Mouse (Mus musculus): ENCODE results near the gene Pgm1.

Gene Pgm1

DNA sequence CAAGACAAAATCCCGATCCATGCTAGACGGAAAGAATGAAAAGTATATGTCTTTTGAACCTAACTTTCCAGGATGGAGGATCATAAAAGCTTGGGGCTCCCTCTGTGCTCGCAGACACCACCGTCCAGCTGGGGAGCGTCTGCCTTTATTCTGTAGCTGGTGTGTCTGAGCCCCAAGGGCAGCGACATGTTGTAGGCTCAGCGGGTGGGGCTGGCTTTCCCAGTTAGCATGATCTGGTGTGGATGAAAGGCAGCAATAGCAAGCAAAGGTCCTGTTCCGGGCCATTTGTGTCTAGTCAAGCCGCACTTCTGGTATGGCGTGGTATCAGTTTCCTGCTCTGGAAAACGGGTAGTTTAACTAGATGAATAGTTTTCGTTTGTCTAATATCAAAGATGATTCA is 56.4 kb downstream of the Pgm1 start:
- POLR2A ChIA-PET: no interaction called here

DNA sequence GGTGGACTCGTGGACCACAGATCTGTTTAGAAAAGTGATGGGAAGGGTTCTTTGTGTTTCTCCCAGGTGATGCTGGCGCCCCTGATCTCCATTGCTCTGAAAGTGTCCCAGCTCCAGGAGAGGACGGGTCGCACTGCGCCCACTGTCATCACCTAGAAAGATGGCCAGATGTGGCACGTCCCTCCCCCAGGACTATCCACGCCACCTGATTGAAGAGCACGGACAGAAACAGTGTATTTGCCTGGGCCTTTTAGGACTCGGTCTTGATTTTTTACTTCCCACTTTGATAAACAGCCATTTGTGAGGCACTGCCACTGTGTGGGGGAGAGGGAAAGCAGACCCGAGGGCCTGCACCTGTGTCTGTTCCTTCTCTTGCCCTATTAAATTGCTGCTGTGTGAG is 57.4 kb downstream of the Pgm1 start:
- POLR2A ChIA-PET: no interaction called here

More for the DNA sequence above, 56.4 kb downstream of the Pgm1 start:
- CTCF ChIA-PET: no interaction called here

DNA sequence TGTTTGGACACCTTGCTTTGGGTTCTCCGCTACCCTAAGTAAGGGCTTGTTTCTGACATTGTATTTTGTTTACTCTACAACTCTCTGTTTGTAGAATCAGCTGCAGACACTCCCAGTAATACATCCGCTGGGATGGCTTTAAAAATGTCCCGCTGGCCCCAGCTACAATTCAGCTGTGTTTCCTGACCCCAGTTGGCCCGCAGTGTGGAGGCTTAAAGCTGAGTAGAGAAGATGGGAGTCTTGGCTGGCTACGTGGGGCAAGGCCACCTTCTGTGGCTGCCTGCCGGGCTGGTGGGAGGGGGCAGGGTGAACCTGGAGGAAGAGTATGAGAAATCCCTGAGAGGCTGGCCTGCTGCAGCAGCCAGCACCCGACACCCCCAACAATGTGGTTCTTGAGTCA is 59.6 kb downstream of the Pgm1 start:
- POLR2A ChIA-PET: no interaction called here
- CTCF ChIA-PET: no interaction called here

More for the DNA sequence above, 57.4 kb downstream of the Pgm1 start:
- CTCF ChIA-PET: no interaction called here

DNA sequence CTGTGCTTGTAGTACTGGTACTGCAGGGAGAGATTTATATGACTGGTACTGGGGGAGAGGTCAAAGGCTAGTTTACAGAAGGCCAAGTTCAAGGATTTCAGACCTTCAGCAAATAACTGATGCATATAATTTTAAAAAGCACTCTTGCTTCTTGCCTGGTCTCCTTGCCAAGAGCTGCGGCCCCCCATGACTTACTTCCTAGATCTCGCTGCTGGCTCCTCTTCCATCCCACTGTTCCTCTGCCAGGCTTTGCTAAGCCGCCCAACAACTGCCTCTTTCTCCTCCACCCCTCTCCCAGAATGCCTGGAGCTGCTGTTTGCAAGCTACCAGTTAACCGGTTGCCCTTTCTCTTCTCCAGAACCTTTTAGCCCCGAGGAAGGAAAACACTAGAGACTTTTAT is 71.8 kb downstream of the Pgm1 start:
- CTCF ChIA-PET: interaction anchor here in 1 of 4 experiments (0.8 kb wide), 1 partner anchor 480 kb away, joined by 4 read pairs; no protein-coding TSS in a partner anchor
- POLR2A ChIA-PET: no interaction called here

DNA sequence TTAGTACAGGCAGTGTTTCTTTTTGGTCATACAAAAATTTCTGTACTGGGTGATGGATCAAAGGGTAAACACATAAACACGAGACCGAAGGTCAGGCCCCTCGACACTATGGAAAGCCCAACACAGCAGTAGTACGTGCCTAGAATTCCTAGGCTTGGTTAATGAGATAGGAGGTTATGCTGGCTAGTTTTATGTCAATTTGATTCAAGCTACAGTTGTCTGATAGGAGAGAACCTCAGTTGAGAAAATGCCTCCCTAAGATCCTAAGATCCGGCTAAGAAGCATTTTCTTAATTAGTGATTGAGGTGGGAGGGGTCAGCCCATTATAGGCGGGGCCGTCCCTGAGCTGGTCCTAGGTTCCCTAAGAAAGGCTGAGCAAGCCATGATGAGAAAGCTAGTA is 72.6 kb downstream of the Pgm1 start:
- ChIA-PET CTCF (interaction anchor here in 1 of 4 experiments (0.6 kb wide), 1 partner anchor 34 kb away, joined by 6 read pairs; no protein-coding TSS in a partner anchor), POLR2A (no interaction called here)

DNA sequence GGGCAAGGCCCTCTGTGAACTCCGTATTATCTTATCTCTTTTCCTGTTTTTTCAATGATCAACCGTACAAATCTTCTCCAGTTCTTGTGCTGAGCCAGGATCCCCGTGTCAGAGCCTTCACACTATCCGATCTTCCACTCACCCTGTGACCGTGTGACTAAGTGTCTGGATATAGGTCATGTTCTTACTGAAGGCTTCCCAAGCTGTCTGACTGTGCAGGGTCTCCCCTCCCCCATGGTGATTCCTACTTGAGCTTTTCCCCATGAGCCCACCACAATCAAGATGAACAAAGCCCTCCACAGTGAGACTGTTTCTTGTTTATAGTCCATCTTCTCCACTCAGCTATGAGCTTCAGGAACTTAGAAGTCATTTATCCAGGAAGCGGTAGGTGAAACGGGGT is 78.5 kb downstream of the Pgm1 start:
- POLR2A ChIA-PET: no interaction called here
- CTCF ChIA-PET: interaction anchor here in 2 of 4 experiments (0.7 to 1.4 kb wide), 5 partner anchors 21 to 721 kb away, joined by 3 to 7 read pairs (median 4); partner anchors contain the start of genes Itgb3bp (in 1 of the 2) and Pgm1 (in 1 of the 2)

DNA sequence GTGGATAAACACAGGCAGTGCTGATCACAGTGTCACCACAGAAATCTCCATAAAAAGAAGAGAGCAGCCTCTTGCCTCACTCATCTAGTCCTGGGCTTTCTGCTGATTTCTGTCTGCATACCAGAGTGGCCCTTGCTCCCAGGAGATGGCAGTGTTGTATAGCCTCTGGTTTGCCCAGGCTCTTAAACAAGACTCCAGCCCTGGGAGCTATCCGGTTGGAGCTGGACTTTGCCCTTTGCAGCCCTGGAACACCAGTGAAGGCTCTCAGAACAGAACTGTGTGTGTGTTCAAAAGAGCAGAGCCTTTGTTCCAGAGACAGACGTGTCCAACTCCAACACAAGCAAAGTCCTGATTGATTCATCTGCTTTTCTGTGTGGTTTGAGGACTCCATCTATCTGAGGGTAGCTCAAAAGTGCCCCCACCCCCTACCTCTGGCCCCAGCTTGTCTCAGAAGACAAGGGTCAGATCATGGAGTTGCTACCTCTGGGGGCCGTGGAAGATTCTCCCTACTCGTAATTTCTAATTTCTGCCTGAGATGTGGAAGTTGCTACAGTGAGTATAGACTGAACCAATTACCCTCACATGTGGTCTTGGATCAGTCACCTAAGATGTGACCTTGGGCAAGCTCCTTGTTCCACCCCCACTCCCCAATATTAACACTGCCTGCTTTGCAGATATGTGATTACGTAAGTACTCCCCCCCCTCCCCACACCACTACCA is 79.3 kb downstream of the Pgm1 start:
- ChIA-PET CTCF (interaction anchor here in 3 of 4 experiments (0.6 to 1.4 kb wide), 11 partner anchors 20 to 779 kb away, joined by 3 to 7 read pairs (median 3); no protein-coding TSS in a partner anchor), POLR2A (no interaction called here)

DNA sequence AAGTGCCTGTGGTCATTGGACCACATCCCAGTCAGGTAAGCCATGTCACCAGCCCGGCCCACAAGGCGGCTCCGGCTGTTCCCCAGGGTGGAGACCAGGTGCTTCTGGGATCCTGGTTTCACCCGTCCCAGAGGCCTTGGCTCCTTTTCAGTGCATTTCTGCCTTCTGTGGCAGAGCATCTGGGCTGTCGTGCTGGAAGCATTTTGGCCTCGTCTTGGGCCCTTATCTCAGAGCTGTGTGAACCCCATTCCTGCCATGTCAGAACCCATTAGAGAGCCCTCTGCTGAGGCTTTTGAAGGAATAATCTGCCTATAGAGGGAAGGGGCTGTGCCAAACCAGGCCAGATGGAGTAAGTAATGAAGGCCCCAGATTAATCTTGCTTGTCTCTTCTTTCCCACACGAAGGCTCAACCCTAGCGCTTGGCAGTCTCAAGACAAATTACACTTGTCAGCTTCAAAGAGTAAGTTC is 80.0 kb downstream of the Pgm1 start:
- ChIA-PET CTCF (interaction anchor here in 1 of 4 experiments (1.4 kb wide), 1 partner anchor 20 kb away, joined by 7 read pairs; no protein-coding TSS in a partner anchor), POLR2A (interaction anchor here in 1 of 4 experiments (0.6 kb wide), 1 partner anchor 25 kb away, joined by 3 read pairs; no protein-coding TSS in a partner anchor)

DNA sequence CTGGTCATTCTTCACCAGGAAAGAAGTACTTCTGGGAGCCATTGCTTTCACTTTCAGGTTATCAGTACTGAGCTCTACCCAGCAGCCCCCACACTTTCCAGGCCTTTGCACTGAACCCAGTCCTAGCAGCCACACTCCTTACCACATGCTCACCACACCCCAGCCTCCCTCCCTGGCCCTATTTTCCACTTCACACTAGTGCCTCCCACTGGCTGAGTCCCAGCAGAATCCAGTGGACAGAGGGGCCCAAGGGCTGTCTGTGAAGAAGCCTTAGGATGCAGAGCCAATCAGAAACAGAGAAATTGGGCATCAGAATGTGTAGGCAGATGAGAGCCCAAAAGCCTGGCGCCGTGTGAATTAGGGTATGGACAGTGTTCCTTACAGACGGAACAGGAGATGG is 81.7 kb downstream of the Pgm1 start:
- POLR2A ChIA-PET: no interaction called here
- CTCF ChIA-PET: no interaction called here

DNA sequence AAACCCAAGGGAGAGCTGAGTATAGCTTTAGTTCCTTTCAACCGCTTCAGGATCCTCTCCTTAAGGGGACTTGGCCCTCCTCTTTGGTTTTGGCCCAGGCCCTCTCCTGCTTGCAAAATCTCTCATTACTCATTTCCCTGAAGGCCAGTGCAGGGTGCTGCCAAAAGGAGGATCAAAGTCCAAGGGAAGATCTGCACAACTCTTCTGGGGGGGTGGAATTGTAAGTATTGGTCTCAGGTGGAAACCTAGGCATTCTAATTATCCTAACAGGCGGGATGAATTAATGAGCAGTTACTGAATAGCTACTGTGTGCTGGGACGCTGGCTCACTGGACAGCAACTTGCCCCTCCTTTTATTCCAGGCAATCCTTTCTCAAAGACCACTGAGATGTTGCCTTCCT is 82.3 kb downstream of the Pgm1 start:
- POLR2A ChIA-PET: no interaction called here
- CTCF ChIA-PET: no interaction called here

DNA sequence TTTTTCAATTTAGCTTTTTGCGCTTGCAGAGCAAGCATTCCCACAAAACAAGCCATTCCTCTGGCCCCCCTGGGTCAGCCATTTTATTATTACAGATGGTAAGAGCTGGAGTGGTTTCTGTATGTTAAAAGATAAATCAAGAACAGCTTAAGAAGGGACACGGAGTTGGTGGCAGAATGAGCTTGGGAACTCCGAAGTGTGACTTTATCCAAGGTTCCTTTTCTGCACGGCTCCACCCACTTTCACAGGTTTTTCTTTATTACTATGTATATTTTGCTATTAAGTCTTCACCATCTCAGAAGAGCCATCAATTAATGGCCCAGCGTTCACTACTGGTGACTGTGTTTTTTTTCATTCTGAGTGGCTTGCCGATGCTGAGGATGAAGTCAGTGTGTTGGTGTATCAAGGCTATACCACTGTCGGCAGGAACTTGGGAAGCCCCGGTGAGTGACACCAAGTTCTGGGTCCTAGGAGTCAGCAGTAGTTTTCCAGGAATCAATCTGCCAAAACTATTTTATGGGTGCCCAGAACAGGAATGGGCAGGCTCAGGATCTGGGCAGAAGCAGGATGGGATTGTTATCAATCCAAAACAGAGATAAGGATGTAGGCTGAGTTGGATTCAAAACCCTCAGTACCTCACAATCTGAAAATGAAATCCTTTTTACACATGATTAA is 83.3 kb downstream of the Pgm1 start:
- POLR2A ChIA-PET: no interaction called here
- CTCF ChIA-PET: no interaction called here

DNA sequence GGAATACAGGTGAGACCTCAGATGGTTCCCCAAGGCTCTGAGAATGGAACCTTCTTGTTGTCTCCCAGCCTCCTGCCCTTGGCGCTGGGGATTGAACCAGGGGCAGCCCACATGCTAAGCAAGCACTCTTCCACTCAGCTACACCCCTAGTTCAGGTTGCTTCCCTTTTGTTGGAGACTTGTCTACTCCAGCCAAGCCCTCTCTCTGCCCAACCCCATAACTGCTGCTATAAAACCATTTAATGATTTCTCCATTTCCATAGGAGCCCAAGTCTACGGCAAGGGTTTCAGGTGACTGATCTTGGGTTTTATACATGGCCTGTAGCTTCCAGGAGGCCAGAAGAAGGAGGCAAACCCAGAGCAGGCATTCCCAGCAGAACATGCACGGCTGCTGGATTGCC is 98.6 kb downstream of the Pgm1 start:
- POLR2A ChIA-PET: no interaction called here
- CTCF ChIA-PET: interaction anchor here in 3 of 4 experiments (0.6 to 1.0 kb wide), 4 partner anchors 17 to 800 kb away, joined by 3 to 5 read pairs (median 4); no protein-coding TSS in a partner anchor

DNA sequence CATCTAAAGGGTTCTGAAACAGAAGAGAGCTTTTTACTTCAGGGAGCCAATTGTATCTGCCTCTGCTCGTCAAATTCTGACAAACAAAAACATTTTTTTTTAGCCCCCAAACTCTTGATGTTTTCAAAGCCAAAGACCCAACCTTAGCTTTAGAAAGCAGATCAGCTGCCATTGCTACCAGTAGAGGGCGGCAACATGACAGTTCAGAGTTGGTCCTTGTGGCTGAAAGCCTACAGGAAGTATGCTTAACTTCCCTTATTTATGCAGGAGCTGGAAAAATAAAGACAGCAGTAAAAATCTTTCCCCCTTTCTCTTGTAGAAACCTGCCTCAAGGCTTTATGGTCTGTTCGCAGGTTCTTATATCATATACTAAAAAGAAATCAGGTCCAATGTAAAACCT is 99.4 kb downstream of the Pgm1 start:
- ChIA-PET CTCF (interaction anchor here (0.5 to 1.6 kb wide), 27 partner anchors 9 to 512 kb away, joined by 3 to 10 read pairs (median 4); partner anchors contain the start of gene Ror1 (in 1 of the 4)), POLR2A (no interaction called here)

DNA sequence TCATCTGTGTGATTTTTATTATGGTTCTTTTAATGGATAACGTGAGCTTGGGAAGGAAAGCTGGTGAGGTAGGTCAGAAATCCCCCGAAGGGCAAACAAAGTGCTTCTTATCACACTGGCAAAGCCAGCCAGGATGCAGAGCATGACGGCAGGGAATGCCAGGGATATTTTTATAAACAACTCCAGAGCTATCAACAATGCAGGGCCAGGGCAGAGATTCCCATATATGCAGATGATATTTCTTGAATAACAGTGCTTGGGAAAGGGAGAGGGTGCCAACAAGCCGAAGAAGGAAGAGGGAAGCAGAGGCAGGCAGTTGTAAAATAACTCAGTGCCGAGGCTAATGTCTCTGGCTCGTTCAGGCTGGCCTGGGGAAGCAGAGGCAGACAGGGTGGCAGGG is 102.1 kb downstream of the Pgm1 start:
- ChIA-PET POLR2A (no interaction called here), CTCF (interaction anchor here in 1 of 4 experiments (0.6 kb wide), 1 partner anchor 745 kb away, joined by 9 read pairs; no protein-coding TSS in a partner anchor)

DNA sequence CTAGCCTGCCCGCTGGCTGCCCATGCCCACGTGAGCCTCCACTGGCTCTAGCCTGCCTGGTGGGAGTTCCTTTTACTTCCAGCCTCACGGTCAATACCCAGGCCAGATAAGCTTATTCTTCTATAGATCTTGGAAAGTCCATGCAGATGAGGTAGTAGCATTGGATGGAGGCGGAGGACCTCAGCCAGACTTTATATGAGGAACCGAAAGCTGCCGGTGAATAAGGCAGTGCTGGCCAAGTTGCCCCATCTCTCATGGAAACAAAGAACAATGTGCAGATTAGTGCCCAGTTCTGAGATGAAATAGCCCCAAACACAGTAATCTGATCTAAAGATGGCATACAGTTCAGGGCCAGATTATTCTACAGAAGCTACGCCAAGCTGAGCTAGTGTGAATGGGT is 103.4 kb downstream of the Pgm1 start:
- ChIA-PET CTCF (interaction anchor here in 1 of 4 experiments (0.6 kb wide), 1 partner anchor 129 kb away, joined by 3 read pairs; no protein-coding TSS in a partner anchor), POLR2A (interaction anchor here in 1 of 4 experiments (0.6 kb wide), 1 partner anchor 743 kb away, joined by 3 read pairs; no protein-coding TSS in a partner anchor)

DNA sequence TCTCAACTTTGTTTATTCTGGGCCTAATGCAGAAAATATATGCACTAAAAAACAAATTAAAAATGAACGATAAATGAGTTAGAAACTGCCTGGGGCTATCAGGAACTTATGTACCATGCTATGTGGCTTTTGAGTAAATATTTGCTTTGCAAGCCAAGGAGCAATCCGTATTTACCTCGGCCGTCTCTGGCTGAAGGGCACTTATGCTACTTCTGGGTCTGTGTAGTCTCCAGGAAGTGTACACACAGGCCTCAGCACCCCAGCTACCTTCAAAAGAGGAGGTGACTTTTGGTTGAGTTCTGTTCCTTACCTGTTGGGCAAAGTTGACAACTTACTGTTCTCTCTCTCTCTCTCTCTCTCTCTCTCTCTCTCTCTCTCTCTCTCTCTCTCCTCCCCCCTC is 104.7 kb downstream of the Pgm1 start:
- POLR2A ChIA-PET: interaction anchor here in 1 of 4 experiments (0.6 kb wide), 1 partner anchor 1325 kb away, joined by 12 read pairs; no protein-coding TSS in a partner anchor
- CTCF ChIA-PET: no interaction called here

DNA sequence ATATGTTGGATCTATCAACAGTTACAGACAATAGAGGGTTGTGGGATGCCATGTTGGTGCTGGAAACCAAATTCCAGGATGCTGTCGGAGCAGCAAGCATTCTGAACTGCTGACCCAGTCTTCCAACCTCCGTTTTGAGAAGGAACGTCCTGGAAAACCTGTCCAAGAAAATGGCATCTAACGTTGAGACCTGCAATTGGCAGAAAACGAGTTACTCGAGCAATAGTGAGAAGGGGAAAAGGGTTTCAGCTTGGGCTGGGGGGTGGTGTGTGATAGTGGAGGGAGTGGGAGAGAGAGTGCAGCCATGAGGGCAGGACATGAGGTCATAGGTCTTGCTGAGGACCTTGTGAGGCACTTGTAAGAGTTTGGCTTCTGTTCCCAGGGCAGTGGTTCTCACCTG is 105.8 kb downstream of the Pgm1 start:
- CTCF ChIA-PET: interaction anchor here in 1 of 4 experiments (0.6 kb wide), 1 partner anchor 33 kb away, joined by 6 read pairs; no protein-coding TSS in a partner anchor
- POLR2A ChIA-PET: no interaction called here

DNA sequence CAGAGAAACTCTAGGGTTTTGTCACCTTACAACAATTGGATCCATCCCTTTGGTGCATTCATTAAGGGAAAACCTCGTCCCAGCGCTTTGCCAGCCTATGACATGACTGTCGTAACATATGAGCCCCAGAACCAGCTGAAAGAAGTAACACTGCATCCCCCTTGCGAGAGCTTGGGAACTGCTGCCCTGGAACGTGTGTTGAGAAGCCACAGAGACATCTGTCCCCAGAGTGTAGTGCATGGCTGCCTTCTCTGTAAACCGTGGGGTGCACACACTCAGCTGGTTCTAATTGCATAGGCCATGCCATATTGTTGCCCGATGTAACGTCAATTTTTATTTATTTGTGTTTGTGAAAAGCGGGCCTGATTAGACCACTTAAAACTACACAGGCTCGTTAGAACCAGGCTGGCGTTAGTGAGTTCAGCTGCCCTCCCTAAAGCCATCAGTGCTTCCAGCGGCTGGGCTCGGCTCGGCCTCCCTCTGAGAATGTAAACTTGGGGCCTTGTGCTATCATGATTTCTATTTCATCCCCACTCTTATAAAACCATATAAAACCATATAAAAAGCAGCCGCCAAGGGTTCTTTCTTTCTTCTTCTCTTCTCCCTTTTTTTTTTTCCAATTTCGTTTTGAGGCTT is 106.8 kb downstream of the Pgm1 start:
- POLR2A ChIA-PET: interaction anchor here in 1 of 4 experiments (0.7 kb wide), 1 partner anchor 462 kb away, joined by 3 read pairs; no protein-coding TSS in a partner anchor
- CTCF ChIA-PET: interaction anchor here in 3 of 4 experiments (0.6 to 3.2 kb wide), 3 partner anchors 7 to 374 kb away, joined by 3 to 9 read pairs (median 6); no protein-coding TSS in a partner anchor
